Mouse (Mus musculus) layer of hippocampus, adult 2 months (tissue): ENCODE measurements around the gene Slfn5. TPM values are rescaled to one million over a fixed set of nuclear protein-coding genes. Genes with fewer than 3 reads are reported as not detected.
"Not testable (repeated sequence)": the region's sequence is repeated elsewhere in the genome, so short reads cannot be mapped to it uniquely, and the experiment has no call there.

Experiments used
- DNase-seq, 2 experiments: peaks; one replicate each; pipeline ENCODE4 v3.0.0; 2022; ENCODE audit warnings: low spot score in 2 of 2
- H3K27ac ChIP-seq: fragments of 200-600 bp; 2 replicates; pipeline ENCODE4 v1.8.1; 2022
- H3K4me3 ChIP-seq: fragments of 200-600 bp; 2 replicates; pipeline ENCODE4 v1.8.1; 2022; ENCODE audit warnings: mild to moderate bottlenecking
- CTCF ChIP-seq: fragments of 200-600 bp; conservative IDR thresholded peaks from 2 replicates; pipeline ENCODE4 v1.8.1; 2022; ENCODE audit warnings: antibody characterized with exemption, mild to moderate bottlenecking, moderate library complexity
- total RNA-seq, 2 experiments: library from RNA; stranded (reverse); gene quantifications; 2 replicates each; pipeline ENCODE4 v1.2.3; 2021

Slfn5 gene
- total RNA-seq, 2 experiments from 2014 or later = 2.5 to 4.0 TPM

DNA sequence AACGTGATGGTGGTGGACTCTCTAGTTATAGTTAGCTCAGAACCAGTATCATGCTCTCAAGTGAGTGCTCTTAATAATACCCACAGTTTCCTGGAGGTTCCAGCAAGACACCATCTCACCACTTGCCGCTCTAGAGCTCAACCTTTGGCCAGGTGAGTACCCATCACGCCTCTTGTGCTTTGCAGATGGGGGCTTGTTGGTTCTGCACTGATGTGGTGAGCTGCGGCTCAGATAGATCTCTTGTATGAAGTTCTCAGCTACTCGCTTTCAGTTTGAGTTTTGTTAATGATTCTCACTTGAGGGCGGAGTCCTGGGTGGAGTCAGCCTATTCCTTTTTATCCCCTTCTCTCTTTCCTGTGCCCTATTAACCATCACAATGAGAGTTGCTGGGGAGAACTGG lies 3.5 kb downstream of the Slfn5 start:
- Histone ChIP-seq H3K27ac (no peak overlapping the region), H3K4me3 (no peak overlapping the region)
- no peak for TF ChIP-seq CTCF
- no peak for DNase-seq

GRCm38 (mm10) chr11:82956925-82957324 lies 5.8 kb downstream of the Slfn5 start:
- DNase-seq = no peak
- no peak for TF ChIP-seq CTCF
- H3K4me3 ChIP-seq = no peak overlapping the region

DNA sequence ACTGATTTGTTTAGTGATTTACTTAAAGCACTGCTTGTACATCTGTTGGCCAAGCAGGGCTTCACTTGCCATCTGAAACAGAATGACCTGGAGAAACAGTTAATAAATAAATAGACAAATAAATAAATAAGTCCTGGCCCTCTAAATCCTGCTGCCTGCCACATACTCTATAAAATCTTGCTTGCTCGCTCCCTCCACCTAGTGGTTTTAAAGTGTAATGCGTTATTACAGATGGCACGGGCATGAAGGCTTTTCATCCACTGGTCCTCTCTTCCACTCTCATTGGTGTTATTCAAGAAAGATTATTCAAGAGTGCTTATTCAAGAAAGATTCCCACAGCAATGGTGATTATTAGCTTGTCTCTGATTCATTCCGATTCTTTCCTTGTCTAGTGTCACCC lies 8.5 kb downstream of the Slfn5 start:
- no peak overlapping the region for H3K27ac ChIP-seq
- no peak overlapping the region for H3K4me3 ChIP-seq
- peak; percentile 10 to 33 for DNase-seq
- peak; percentile 91 for TF ChIP-seq CTCF

More at GRCm38 (mm10) chr11:82956925-82957324, 5.8 kb downstream of the Slfn5 start:
- no peak overlapping the region for H3K27ac ChIP-seq

GRCm38 (mm10) chr11:82961743-82962142 lies 10.6 kb downstream of the Slfn5 start:
- Histone ChIP-seq H3K27ac (no peak overlapping the region), H3K4me3 (no peak overlapping the region)
- no peak for DNase-seq
- TF ChIP-seq CTCF = no peak

DNA sequence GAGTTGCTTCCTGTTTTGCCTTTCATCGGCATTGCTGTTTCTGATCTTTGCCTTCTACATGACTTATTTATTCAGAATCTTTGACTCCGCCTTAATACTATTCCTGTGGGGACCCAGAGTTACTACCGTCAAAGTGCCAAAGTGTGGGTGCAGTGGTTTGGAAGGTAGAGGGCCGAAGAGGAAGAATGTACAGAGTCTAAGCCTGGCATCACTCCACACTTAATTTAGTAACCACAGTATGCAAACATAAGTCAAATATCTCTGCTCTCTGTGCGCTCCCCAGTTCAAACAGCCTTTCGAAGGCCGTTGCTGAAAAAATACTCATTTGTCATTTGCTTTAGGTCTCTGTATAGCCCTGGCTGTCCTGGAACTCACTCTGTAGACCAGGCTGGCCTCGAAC lies 11.1 kb downstream of the Slfn5 start:
- H3K4me3 ChIP-seq = no peak overlapping the region
- no peak overlapping the region for H3K27ac ChIP-seq
- DNase-seq = no peak
- no peak for TF ChIP-seq CTCF

- peak overlapping the region; percentile 31 for H3K4me3 ChIP-seq
- no peak for DNase-seq
- TF ChIP-seq CTCF = peak; percentile 73
- no peak overlapping the region for H3K27ac ChIP-seq
Measured at GRCm38 (mm10) chr11:82970712-82971589, 19.8 kb downstream of the Slfn5 start.

GRCm38 (mm10) chr11:82971590-82971974 lies 20.4 kb downstream of the Slfn5 start:
- Histone ChIP-seq H3K27ac (no peak overlapping the region), H3K4me3 (no peak overlapping the region)
- DNase-seq = no peak
- no peak for TF ChIP-seq CTCF

DNA sequence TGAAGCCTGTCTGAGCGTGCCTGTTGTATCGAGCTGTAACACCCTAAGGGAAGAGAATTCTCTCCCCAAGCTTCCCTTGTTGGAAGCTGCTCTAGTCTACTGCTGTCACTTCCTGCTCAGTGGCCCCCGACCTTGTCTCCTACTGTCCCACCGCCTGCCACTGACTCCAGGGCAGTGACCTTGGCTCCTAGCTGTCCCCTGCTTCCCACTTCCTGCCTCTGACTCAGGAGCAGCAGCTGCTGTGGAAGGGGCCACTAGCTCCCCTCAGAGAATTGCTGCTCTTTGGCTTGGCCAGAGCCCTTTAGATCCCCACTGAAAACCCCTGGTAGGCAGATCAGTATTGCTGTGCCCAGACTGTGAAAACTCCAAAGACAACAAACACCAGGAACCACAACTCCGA lies 22.8 kb downstream of the Slfn5 start:
- no peak for TF ChIP-seq CTCF
- H3K4me3 ChIP-seq = no peak overlapping the region
- DNase-seq = no peak
- H3K27ac ChIP-seq = no peak overlapping the region

- not testable (repeated sequence) for H3K27ac ChIP-seq, H3K4me3 ChIP-seq, DNase-seq
Measured at GRCm38 (mm10) chr11:82982409-82982808, 31.3 kb downstream of the Slfn5 start.

DNA sequence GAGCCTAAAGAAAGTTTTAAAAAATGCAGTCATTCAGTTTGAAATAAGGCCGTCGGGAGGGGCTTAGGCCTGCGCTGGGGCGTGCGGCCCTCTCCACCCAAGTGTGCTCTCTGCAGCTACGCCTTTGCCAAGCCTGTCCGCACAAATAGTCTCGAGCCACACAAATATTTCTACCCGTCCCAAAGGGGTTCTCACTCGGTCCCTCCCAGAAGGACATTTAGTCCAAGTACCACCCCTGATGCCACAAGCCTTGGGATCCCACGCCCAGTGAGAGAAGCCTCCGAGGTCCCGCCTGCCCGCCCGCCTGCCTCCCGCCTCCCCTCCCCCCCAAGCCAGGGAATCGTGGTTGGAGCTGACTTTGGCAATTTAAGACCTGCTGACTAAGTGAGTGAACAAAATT lies 32.0 kb downstream of the Slfn5 start:
- TF ChIP-seq CTCF = no peak
- Histone ChIP-seq H3K27ac (no peak overlapping the region), H3K4me3 (no peak overlapping the region)
- DNase-seq = no peak

- Histone ChIP-seq H3K4me3 (no peak overlapping the region), H3K27ac (no peak overlapping the region)
- DNase-seq = no peak
- TF ChIP-seq CTCF = no peak
Measured at GRCm38 (mm10) chr11:82987621-82988020, 36.5 kb downstream of the Slfn5 start.

DNA sequence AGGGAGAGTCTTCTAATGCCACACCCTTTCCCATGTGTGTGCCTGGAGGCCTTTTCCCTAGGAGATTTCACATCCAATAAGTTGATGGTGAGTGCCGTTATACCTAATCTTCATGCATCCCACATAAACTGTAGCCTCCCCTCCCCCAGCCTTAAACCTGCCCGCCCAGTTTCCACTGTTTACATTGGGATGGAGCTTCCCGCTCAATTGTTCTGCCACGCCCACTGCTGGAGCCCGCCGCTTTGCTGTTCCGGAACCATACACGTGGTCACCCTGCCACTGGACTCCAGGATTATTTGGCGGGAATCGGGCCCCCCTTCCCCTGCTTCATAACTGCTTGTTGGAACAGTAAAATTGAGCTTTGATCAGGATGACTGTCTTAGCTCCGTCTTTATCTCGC lies 38.2 kb downstream of the Slfn5 start:
- H3K27ac ChIP-seq = no peak overlapping the region
- TF ChIP-seq CTCF = no peak
- no peak overlapping the region for H3K4me3 ChIP-seq
- DNase-seq = no peak

- H3K27ac ChIP-seq, DNase-seq: not testable (repeated sequence)
- H3K4me3 ChIP-seq = peak overlapping the region; percentile 58
Measured at GRCm38 (mm10) chr11:82990612-82991385, 39.6 kb downstream of the Slfn5 start.
